Mouse (Mus musculus): ENCODE results near the gene Zfp568.
A peak's percentile ranks its signal among the peaks of the same experiment; 100 is the strongest.
"Not testable (repeated sequence)": the region's sequence is repeated elsewhere in the genome, so short reads cannot be mapped to it uniquely, and the experiment has no call there.

Zfp568 gene

DNA sequence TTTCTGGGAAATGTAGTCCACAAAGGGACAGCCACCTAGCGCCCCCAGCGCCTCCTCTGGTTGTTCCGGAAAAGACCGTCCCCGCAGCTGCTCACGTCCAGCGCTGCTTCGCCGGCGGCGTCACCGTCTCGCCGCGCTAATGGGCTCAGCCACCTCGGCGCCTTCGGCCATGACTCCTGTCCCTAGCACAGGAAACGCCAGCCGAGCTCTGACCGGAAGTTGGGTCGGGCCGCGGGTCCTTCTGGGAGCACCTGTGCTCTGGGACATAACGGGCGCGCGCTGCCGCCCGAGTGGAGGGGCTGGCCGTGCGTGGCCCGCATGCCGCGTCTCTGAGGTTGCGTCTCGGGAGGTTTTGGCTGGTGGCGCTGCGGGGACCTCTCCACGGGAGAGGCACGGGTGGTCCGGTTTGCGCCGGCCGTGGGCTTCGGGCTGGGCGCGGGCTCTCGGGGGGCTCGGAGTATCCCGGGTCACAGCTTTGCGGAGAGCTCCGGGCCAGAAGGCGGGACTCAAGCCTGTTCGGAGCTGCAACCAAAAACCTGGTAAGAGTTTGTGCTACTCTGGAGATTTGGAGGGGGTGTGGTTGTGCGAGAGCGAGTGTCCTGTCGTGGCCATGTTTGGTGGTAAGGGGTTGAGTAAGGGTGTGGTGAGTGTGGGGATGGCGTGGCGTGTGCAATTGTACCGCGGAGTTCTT, at the start of gene Zfp568:
Gene Zfp568 (plus strand): TSS at position 266 of the 691 bp plus-strand sequence.
- DNase-seq (ENCODE audit: extremely low spot score, low spot score) = peak; percentile 97

DNA sequence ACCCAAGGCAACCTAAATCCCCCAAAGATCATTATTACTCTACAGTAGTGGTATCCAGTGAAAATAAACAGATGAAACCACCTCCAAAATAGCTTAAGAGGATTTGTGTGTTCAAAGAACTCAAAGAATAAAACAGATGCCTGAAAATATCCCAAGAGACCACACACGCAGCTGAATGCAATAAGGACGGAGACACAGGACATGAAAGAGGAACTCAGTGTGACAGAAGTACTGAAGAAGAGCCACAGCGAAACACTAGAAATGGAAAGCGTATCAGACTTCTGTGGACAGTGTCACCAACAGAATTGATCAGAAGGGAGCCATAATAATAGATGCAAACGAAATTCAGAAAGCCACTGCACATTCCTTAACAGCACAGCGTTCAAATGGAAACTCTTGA, 44.9 kb upstream of the Zfp568 start:
- no peak for DNase-seq (ENCODE audit: extremely low spot score, low spot score)

DNA sequence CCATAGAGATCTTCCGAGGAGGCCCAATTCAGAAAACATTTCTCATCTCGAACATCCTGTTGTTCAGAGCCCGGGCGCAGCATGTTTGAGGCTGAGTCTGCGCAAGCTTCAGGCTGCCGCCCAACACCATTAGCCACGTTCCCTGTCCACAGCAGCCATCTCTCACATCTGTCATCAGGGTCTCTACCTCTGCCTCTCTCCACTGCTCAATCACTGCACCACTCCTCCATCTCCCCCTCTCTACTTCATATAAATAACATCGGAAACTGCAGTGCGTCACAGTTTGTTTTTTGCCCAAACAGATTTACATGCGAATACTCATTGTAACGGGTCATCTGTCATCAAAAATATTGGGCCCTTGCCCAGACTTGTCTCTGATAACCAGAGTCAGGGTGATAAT, 42.7 kb upstream of the Zfp568 start:
- no peak for DNase-seq (ENCODE audit: extremely low spot score, low spot score)

DNA sequence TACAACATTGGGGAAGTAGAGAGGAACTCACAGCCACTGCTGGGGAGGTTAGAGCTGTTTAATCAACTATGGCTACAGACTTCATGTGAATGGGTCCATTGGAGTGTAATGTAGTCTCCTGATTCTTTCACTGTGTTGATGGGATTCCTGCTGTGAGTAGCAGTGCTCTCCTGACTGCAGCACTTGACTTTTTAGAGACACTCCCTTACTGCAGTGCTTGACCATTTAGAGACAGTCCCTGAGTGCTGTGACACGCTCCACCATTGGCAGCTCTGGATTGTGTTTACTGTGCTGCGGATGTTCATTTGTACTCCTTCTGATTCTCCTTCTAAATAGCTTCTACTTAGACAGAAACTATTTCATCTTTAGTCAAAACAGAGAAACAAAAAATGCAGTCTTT, 41.0 kb upstream of the Zfp568 start:
- no peak for DNase-seq (ENCODE audit: extremely low spot score, low spot score)

DNA sequence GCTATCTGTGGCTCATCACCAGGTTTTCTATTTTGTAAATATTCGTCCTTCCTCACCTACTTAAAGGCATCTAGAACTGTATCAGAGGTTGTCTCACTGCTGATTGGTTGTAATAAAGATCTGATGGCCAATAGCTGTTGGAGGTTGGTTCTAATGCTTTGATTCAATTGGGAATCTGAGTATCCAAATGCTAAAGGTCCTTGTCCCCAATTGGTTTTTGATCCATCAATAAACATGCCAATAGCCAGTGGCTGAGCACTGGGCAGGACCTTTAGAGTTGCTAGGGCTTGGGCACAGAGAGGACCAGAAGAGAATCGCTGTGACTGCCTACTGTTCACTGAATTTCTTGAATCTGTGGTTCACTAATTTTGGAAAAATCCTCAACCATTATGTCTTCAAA, 40.0 kb upstream of the Zfp568 start:
- DNase-seq (ENCODE audit: extremely low spot score, low spot score) = no peak

DNA sequence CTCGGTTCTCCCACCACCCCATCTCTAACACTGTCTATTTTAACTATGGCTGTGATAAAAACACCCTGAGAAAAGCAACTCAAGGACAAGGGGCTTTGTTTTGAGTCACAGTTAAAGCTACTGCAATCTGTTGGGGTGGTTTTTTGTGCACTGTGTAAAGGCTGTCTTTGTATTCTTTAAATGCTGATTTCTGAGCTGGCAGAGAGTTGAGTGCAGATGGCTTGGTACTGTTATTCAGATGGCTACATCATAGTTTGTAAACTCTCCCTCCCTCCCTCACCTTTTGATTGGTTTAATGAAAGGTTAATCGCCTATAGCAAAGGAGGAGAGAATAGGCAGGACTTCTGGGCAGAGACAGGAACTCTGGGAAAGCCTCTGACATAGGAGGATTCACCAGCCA, 39.6 kb upstream of the Zfp568 start:
- no peak for DNase-seq (ENCODE audit: extremely low spot score, low spot score)

DNA sequence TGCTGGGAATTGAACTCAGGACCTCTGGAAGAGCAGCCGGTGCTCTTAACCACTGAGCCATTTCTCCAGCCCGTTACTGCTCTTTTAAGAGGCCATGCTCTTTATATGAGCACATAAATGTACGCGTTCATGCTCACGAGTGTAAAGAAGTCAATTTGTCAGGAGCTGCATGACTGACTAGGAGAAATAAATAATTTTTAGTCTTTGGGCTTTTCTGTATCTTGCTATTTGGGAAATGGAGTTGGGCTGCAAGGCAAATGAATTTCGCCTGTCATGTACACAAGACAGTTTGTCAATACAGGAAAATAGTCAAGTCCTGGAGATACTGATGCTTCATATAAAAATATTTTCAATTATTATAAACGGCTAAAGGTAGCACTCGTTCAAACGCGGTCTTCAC, 30.7 kb upstream of the Zfp568 start:
- DNase-seq (ENCODE audit: extremely low spot score, low spot score) = no peak

DNA sequence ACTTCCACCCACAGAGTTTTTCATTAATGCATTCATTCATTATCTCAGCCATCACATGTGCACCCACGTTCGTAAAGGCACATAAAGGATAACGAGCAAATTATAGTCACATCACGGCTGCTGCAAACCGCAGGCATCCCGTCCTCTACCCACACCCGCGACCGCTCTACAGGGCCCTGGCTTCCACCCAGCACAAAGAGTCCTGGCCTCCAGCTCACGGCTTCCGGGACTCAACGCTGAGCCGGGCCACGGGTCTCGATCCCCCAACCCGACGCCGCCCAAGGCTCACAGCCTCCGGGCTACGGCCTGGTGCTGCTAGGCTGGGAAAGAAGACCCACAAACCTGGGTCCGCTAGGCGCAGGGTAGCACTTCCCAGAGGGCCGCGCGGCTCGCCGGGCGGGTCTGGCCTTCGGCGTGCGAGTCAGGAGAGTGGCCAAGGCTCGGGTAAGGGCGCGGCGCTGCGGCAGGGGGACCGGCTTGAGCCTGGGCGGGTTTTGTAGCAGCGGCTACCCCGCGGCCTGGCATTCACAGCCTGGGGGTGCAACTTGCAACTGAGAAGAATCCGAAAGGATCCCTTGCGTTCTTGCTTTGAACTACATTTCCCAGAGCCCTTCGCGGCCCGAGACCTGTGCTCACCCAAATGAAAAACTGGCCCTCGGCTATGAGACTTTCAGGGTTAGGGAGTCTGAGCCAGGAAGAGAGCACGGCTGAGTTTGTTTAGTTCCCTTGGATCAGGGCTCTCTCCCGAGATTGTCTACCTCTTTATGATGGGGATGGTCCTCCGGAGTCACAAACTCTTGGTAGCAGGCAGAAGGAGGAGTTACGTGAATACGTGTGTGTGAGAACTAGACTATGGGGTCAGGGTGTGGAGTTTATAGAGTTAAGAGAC, 30.0 kb upstream of the Zfp568 start, which contains the start of gene Zfp74:
Gene Zfp74 (minus strand): TSS at position 577 of the 889 bp plus-strand sequence.
- peak; percentile 89 for DNase-seq (ENCODE audit: extremely low spot score, low spot score)

DNA sequence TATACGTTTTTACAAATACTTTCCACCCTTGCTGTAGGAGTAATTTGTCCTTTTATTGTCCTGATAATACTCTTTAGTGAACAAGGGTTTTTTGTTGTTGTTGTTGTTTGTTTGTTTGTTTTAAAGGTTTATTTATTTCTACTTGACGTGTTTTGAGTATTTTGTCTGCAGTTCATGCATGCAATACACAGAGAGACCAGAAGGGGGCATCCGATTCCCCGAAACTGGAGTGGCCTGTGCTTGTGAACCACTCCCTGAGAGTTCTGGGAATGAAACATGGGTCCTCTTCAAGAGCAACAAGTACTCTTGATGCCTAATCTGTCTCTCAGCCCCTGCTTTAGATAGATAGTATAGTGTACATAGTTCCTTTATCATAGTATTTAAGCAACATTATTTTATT, 29.0 kb upstream of the Zfp568 start:
- peak; percentile 51 for DNase-seq (ENCODE audit: extremely low spot score, low spot score)

DNA sequence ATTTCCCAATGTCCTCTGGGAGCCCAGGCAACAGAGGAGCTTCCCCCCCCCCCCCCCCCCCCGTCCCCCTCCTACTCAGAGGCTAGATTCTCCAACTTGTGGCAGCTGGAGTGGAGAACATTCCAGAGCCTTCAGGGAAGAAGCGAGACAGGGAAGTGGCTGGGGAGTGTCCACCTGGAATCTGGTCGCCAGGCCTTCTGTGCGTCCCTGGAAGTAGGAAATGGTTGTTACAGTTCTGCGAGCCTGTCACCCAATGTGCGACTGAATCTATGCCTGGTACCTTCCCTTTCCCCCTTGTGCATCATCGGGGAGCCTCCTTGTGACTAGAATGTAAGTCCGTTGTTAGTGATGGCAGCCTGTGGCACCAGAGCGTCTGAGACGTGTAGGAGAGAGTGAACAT, 27.5 kb upstream of the Zfp568 start:
- DNase-seq (ENCODE audit: extremely low spot score, low spot score) = no peak

DNA sequence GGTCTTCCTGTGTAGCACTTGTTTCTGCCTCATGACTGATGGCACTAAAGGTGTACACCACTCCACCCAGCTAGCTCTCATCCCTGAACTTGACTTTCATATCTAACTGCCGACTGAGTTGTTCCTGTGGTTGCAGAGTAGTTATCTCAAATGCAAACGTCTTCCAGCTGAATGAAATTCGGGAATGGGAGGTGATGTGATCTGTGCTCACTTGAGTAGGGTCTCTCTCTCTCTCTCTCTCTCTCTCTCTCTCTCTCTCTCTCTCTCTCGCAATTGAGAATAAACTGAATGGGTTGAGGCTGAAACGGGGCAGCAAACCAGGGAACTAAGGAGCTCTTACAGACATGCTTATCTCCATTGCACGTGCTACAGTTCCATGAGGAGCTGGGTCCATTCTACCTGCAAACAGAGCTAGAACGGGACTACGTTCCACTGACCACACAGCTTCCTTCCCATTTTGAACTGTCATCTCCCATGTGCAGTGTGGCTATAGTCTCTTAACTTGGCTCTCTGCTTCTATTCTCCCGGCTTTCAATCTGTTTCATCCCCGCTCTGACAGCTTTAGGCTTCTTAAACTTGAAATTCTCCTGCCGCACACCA, 25.5 kb upstream of the Zfp568 start:
- DNase-seq (ENCODE audit: extremely low spot score, low spot score) = no peak

DNA sequence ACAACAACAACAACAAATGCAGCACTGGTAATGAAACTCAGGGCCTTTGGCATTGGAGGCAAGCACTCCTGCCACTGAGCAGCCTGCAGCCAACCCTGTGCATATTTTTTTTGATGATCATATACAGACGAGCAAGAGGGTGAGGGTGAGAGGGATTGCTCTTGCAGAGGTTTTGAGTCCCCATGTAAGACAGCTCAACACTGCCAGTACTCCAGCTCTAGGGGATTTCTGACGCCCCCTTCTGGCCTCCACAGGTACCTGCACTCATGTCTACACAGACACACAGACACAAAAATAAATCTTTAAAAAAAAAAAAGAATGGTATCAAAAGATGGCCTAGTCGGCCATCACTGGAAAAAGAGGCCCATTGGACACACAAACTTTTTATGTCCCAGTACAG, 24.8 kb upstream of the Zfp568 start:
- no peak for DNase-seq (ENCODE audit: extremely low spot score, low spot score)

DNA sequence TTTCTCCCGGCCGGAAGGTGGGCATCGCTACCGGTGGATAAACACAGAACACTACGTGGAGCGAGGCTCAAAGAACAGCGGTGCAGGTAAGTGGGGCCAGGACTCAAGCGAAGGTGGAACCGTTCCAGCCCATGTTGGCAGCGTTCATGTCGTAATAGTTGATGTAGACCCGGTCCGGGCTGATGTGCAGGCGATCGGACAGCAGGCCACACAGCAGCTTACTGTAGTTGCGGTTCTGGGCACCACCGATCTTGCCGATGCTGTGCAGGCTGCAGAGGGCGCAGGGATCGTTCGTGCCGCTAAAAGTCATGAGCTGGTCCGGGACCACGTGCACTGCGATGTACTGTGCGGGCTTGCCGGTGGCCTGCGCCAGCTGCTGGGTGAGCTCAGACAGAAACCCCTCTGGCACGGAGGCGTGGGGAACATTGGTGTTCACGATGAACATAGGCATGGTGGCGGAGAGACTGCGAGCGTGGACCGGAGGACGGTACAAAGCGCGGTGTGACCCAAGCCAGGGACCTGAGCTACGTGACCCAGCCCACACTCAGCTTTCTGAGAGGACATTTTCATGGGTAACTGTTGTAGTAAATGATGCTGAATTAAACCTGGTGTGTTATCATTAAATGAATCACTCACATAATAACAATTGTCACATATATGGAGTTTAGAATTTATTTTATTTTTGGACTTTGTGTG, 18.5 kb upstream of the Zfp568 start:
- DNase-seq (ENCODE audit: extremely low spot score, low spot score) = not testable (repeated sequence)

DNA sequence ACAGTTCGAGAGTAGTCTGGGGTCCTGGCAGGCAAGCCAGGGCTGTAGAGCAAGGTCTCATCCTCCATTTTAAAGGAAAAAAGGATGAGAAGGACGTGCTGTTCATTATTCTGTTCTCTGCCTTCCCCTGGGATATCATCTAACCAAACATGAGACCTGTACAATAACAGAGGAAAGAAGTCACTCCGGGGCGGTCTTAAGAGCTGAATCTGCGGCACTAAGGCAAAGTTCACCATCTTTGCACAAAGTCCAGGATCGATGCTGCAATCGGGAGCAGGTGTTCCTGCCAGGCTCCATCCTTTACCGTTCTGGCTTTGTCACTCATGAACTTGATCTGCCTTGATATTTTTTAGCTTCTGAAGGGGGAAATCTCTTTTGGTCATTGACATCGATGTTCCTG, 13.1 kb upstream of the Zfp568 start:
- DNase-seq (ENCODE audit: extremely low spot score, low spot score) = no peak

DNA sequence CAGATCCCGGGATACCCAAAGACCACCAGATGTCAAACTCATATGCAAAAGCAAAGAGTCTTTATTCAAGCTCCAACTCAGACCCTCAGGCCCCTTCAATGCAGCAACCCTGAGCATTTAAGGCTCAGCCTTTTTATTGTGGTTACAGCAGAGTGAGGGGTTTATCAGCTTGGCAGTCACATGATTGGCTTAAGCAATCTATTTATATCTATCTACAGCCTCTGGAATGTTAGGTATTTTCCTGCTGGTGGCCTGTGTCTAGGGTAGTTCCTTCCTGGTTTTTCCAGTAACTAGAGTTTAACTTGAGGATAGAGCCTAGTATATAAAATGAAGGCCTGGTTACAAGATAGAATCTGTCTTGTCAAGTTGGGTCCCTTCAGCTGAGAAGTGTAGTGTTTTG, 3.0 kb upstream of the Zfp568 start:
- no peak for DNase-seq (ENCODE audit: extremely low spot score, low spot score)

DNA sequence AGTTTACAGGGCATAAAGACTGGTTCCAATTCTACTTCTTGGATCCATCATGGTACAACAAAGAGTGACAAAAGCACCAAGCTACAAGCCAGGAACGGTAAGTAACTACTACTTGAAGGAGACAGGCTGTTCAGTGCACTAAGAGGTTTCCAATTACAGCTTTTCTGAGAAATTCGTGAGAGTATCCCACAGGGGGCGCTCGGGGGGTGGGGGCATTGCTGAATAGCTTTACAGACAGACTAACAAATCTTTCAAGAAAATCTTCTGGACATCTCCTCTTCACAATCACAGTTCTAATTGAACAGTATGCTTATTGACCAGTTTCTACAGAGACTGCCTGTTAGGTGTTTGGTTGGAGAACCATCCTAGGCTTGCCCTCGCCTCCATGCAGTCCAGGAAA, 2.3 kb upstream of the Zfp568 start:
- DNase-seq (ENCODE audit: extremely low spot score, low spot score) = no peak

DNA sequence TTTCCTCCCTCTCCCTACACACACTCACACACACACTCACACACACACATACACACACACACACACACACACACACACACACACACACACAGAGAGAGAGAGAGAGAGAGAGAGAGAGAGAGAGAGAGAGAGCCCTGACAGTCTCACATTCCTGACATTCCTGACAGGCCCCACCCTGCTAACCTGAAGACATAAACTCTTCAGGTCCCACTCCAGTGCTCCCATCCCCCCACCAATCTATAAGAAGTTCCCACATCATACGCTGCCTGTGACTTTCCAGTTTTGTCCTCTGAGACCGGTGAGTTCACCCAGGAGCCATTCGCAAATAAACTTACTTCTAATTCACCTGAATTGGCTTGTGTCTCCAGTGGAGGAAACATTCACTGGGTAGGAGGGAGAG, 1.9 kb upstream of the Zfp568 start:
- no peak for DNase-seq (ENCODE audit: extremely low spot score, low spot score)

DNA sequence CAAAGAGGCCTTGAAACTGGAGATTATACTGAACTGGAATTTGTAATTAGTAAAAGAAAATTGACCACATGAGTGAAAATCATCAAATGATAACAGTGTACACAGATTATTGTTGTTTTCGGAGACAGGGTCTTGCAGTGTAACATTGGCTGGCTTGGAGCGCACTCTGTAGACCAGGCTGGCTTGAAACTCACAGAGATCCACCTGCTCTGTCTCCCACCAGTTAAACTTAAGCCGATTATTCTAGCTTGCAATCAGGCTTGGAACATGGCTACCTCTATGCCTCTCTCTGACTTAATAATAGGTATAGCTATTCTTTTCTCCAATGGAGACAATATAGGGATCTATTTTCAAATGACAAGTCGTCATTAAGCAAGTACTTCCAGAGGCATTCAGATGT, 1.4 kb upstream of the Zfp568 start:
- no peak for DNase-seq (ENCODE audit: extremely low spot score, low spot score)

DNA sequence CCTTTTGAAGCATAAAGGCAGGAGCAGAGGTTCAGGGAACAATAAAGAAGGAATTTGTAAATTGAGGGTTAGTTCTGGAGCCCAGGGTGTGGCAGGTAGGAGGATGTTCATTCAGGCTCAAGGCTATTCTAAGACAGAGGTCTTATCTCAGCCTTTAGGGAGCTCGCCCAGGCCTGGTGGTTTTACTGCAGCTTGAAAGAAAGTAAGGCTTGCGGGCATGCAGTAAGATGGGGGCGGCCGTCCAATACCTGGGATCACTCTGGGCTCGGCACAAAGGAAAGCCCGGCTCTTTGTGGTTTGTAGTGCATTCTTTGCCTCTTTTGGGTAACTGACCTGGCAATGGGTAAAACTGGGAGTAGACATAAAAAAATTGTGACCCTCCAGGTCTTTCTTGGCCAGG, 824 bp upstream of the Zfp568 start:
- peak; percentile 18 for DNase-seq (ENCODE audit: extremely low spot score, low spot score)

DNA sequence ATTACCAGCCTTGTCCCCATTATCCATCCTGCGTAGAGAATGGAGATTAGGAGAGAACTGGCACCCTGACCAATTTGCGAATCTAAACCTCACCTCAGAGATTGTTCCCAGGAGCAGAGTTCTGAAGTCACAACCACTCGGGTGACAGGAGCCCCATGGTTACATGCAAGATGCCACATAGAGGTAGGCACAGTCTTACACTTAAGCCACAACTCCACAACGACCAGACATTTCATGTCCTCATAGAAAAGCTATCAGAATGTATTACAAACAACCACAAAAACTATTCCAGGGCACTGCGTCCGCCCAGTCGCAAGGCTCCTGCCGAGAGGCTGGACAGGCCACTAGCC, 440 bp upstream of the Zfp568 start:
- no peak for DNase-seq (ENCODE audit: extremely low spot score, low spot score)

DNA sequence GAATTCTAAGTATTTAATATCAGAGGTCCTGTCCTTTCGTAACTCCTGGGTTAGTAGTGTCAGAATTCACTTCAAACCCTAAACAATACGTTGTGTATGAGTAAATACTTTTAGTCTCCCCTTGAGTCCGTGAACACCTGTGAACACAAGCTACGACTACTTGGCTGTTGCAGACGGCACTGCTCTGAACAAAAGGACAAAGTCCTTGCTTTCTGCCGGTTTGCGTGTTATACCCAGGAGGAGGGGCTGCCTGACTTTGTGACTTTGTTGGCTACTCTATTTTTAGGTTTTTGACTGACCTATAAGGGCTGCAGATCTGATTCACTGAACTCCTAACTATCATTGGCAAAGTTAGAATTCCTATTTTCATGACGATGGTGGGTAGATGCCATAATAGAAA, 2.3 kb downstream of the Zfp568 start:
- no peak for DNase-seq (ENCODE audit: extremely low spot score, low spot score)

DNA sequence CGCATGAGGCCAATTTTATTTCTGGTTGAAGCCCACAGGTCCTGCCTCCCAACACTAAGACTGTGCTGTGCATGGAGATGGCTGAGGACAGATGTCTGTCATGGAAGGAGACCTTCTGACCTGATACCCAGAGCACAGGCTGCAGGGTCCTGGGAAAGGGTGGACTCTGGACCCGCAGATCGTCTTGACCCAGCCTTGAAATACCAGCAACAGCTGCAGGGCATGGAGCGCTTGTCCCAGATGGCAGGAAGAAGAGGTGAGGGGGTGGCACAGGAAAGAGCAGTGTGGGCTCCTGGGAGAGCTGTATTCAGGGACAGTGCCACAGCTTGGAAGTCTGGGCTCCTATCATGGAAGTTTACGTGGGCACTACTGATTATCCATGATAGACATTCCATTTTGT, 3.8 kb downstream of the Zfp568 start:
- DNase-seq (ENCODE audit: extremely low spot score, low spot score) = no peak
